Mouse (Mus musculus): ENCODE results near the gene Rabgap1l. TPM values are rescaled to one million over a fixed set of nuclear protein-coding genes. Genes with fewer than 3 reads are reported as not detected.

Rabgap1l gene
- total RNA-seq, 2 experiments from 2014 or later = 143 to 149 TPM

DNA sequence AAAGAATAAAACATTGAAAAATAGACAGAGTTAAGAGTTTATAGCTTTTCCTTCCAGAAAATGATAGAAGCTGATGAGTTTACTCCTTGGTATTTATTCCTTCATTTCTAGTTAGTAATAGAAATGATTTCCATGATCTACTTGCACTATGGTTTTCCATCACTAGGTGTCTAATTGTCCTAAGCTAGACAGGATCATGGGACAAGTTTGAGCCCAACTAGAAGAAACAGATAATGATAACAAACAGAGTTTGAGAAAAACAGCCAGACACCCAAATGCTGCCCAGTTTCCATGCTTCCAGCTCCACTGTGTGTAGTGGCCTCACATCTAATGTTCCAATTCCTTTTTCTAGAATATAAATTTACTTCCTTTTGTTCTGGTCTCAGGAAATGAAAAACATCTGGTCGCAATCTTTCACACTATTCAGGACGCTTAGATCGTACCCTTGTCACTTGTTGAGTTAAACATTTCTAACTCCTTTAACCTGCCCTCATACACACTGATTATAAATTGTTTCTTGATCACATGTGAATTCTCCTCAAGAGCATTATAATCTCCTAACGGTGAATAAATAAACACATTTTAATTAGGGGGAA, 384.6 kb downstream of the Rabgap1l start:
- peak; percentile 58 for ATAC-seq (replicated peaks; ENCODE audit: poor library complexity)

- peak; percentile 77 for ATAC-seq (replicated peaks; ENCODE audit: poor library complexity)
Observed at GRCm38 (mm10) chr1:160399428-160399827, 393.6 kb downstream of the Rabgap1l start.

GRCm38 (mm10) chr1:160397037-160397436, 396.0 kb downstream of the Rabgap1l start:
- 0 out of 2 replicates have a peak, but pooled peaks have one; percentile 44 for ATAC-seq (replicated peaks; ENCODE audit: poor library complexity)

GRCm38 (mm10) chr1:160387446-160387845, 405.6 kb downstream of the Rabgap1l start:
- no peak for ATAC-seq (replicated peaks; ENCODE audit: poor library complexity)

DNA sequence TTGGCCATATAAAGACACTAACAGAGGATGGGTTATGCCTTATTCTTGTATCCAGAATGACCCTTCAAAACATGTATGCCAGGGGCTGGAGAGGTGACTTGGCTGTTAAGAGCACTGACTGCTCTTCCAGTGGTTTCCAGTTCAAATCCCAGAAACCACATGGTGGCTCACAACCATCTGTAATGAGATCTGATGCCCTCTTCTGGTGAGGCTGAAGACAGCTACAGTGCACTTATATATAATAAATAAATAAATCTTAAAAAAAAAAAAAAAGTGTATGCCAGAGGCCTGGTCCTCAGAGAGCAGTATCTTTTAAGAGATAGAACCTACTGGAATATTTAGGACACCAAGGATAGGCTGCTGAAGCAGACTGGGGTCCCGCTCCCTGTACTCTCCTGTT, 414.6 kb downstream of the Rabgap1l start:
- ATAC-seq (replicated peaks; ENCODE audit: poor library complexity) = no peak

GRCm38 (mm10) chr1:160377337-160378336, 415.4 kb downstream of the Rabgap1l start:
- ATAC-seq (replicated peaks; ENCODE audit: poor library complexity) = peak; percentile 95

DNA sequence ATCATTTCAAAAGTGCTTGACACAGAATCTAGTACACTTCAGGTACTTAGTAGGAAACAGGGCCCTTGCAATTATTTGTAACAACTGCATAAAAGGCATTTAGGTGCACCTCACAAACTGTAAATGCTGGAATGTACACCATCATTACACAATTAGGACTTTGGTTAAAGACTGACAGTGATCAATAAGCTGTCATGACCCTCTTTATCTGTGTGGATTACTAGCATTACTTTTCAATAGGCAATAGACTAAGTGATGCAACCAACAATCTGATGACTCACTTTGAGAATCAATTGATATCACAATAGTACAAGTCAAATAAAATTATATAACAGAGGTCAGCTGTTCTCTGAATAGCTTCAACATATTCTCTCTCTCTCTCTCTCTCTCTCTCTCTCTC, 418.5 kb downstream of the Rabgap1l start:
- no peak for ATAC-seq (replicated peaks; ENCODE audit: poor library complexity)

DNA sequence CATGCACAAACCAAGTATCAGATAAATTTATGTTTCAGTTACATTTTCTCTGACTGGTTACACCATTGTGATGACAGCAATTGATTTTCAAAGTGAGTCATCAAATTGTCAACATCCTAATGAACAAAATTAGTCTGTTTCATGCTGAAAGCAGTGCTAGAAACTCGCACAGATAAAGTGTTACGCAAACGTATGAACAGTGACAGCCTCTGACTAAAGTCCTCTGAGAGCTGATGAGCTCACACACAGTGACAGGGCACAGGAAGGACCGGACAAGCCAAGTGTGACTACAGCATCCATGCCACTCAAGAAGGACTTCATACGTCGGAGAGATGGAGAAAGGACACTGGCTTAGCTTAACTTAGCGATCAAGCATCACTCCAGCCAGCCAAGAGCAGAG, 419.7 kb downstream of the Rabgap1l start:
- ATAC-seq (replicated peaks; ENCODE audit: poor library complexity) = peak; percentile 29; the same call in 1 of the 2 replicates

DNA sequence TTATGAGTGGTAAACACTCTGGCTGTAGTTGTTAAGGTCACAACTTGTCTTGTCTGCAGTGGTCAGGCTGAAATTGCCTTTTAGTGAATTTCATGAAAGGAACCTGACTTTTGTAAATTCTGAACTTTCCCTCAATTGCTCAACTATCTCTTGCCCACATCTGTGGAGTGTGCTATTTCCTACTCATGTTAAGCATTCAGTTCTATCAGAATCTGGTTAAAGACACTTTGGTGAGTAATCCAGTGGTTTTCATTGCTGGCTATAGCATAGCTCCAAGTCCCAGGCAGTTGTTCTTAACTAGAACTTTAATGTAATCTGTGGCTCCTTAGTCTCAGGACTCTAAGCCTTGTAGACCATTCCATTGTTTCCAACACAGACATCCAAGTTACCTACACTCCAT, 421.3 kb downstream of the Rabgap1l start:
- ATAC-seq (replicated peaks; ENCODE audit: poor library complexity) = peak; percentile 37; the same call in 1 of the 2 replicates

- peak; percentile 56 for ATAC-seq (replicated peaks; ENCODE audit: poor library complexity)
Observed at GRCm38 (mm10) chr1:160370552-160370951, 422.5 kb downstream of the Rabgap1l start.

- ATAC-seq (replicated peaks; ENCODE audit: poor library complexity) = no peak
Observed at GRCm38 (mm10) chr1:160366615-160367014, 426.4 kb downstream of the Rabgap1l start.

DNA sequence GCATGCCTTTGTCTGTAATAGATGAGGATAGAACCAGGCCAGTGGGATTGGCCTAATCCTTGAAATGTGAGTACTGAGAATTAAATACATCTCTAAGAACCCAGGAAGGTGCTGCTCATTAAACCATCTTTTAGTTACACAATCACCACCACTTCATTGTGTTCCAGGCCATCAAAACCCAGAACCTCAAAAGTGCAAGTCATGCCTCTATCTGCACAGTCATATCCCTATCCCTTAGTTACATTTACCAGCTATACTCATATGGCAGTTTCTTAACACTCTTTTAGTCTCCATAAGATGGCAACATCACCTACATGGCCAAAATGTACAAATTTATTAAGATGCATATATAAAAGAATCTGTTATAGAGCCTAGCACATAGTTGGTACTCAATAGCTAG, 435.7 kb downstream of the Rabgap1l start:
- peak; percentile 62 for ATAC-seq (replicated peaks; ENCODE audit: poor library complexity)

- peak; percentile 87 for ATAC-seq (replicated peaks; ENCODE audit: poor library complexity)
Observed at GRCm38 (mm10) chr1:160353732-160354455, 439.1 kb downstream of the Rabgap1l start.

DNA sequence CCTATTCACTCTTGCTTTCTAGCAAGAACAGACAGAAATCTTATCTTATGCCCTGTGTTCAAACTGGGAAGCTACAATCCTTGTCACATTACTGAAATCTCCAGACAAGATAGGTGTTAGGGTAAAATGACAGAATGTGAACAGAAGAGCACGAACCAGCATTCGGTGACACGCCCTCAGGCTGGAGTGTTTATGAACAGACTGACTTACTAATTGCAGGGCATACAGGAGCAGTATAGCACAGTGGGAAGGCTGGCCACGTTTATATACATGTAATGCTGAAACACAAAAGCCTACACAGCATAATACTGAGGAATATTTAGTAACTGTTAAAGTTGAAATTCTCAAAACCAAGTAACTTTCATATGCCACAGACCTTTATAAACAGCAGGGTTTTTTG, 440.7 kb downstream of the Rabgap1l start:
- no peak for ATAC-seq (replicated peaks; ENCODE audit: poor library complexity)

- peak; percentile 40 for ATAC-seq (replicated peaks; ENCODE audit: poor library complexity)
Observed at GRCm38 (mm10) chr1:160351880-160352234, 441.2 kb downstream of the Rabgap1l start.

DNA sequence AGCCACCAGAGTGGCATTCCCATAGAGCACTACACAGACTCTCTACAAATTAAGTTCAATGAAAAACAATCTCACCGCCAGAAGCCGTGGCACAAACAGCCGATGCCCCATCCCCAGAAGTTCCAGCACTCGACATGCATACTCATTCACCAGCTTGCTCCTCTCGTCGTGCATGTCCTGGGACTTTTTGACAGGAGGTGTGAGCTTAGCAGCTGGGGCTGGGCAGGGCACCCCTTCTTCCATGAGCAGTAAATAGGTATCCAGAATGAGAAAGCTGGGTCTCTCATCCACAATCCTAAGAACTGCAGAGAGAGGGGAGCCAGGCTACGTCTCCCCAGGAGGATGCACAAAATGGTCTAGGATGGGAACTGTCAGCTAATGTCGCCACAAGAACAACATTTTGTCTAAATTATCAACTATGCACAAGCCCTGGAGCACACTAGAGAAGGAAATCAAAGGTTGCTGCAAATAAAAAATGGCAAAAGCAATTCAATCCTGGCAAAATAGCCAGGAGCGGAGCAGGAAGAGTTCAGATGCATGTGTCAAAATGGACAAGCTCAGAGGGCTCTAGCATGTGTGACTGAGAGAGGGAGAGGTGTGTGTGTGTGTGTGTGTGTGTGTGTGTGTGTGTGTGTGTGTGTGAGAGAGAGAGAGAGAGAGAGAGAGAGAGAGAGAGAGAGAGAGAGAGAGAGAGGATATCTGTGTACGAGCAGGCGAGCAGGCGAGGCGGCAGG, 441.7 kb downstream of the Rabgap1l start:
- ATAC-seq (replicated peaks; ENCODE audit: poor library complexity) = no peak

DNA sequence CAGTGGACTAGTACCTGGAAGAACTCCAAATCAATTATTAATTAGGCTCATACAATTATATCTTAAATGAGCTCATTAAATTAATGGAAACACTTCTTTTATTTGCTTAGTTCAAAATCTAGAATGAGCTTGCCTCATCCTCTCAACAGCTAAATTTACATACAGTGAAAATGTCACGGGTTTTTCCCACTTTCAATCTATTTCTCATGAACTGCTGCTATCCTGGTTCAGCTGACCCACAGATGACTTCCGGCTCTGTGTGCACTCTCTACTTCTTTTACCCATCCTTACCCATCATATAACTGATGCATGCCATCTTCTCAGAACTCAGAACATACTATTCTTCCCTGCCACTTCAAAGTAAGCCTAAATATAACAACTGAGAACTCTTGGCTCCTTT, 452.4 kb downstream of the Rabgap1l start:
- ATAC-seq (replicated peaks; ENCODE audit: poor library complexity) = no peak

GRCm38 (mm10) chr1:160339374-160339773, 453.6 kb downstream of the Rabgap1l start:
- peak; percentile 91 for ATAC-seq (replicated peaks; ENCODE audit: poor library complexity)

- no peak for ATAC-seq (replicated peaks; ENCODE audit: poor library complexity)
Observed at GRCm38 (mm10) chr1:160334791-160335190, 458.2 kb downstream of the Rabgap1l start.

GRCm38 (mm10) chr1:160330828-160331227, 462.2 kb downstream of the Rabgap1l start:
- peak; percentile 51 for ATAC-seq (replicated peaks; ENCODE audit: poor library complexity)

GRCm38 (mm10) chr1:160330222-160330621, 462.8 kb downstream of the Rabgap1l start:
- peak; percentile 77 for ATAC-seq (replicated peaks; ENCODE audit: poor library complexity)

Data from megakaryocyte progenitor cell, adult 5-6 weeks (primary cell).